In the genomic region with DNA sequence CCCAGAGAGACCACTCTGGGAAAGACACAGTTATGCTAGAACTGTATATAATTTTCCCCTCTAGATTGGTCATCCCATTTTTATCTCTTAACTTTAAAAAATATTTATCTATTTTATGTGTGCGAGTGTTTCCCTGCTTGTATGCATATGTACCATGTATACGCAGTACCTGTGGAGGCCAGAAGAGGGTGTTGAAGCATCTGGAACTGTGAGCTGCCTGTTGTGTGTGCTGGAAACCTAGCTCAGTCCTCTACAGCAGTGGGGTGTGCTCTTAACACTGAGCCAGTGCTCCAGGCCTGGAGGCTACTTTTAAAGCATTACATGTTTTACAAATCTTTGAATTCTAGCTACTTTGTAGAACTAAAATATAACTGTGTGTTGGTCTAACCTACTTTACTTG, we compare ENCODE assay signal across 27 mouse cellular contexts. TPM values are rescaled to one million over a fixed set of nuclear protein-coding genes. Genes with fewer than 3 reads are reported as not detected.
A peak's percentile ranks its signal among the peaks of the same experiment; 100 is the strongest.
DNase-seq lines count a peak whose midpoint lies in the region; ATAC-seq and TF ChIP-seq lines count a peak whose summit lies in the region.
"Had no signal": no experiment of that assay in that cellular context is flagged by ENCODE, and none has a peak within 500 bp of the region (broad histone marks: within the 10 kb centered on the region; RNA-seq: fewer than 3 reads in every experiment).

No protein-coding gene starts in this region.

- H3K9me3 ChIP-seq in forebrain, postnatal 0 days (ENCODE audit: low read length): no peaks in the 10 kb centered on the region
- no peaks in the 10 kb centered on the region for H3K9me3 ChIP-seq in forebrain, embryonic 13.5 days (replicated peaks)
- H3K9me3 ChIP-seq in liver, embryonic 14.5 days (ENCODE audit: control insufficient read depth, low read length): no peaks in the 10 kb centered on the region
- no peaks in the 10 kb centered on the region for H3K9me3 ChIP-seq in liver, postnatal 0 days (ENCODE audit: low read length)
- H3K9me3 ChIP-seq in E14TG2a.4 (ENCODE audit: low read length): peaks cover 9% of the 10 kb centered on the region
- H3K9me3 ChIP-seq in neural tube, embryonic 15.5 days (replicated peaks): no peaks in the 10 kb centered on the region
- H3K9me3 ChIP-seq: embryonic facial prominence, embryonic 15.5 days; forebrain, embryonic 10.5 days; forebrain, embryonic 15.5 days; heart, embryonic 12.5 days had no signal

- no peaks in the 10 kb centered on the region for H3K27me3 ChIP-seq in forebrain, postnatal 0 days (ENCODE audit: insufficient read depth, low read length)
- H3K27me3 ChIP-seq in forebrain, embryonic 13.5 days: no peaks in the 10 kb centered on the region
- H3K27me3 ChIP-seq in liver, embryonic 14.5 days (ENCODE audit: control insufficient read depth, insufficient read depth, low read length): no peaks in the 10 kb centered on the region
- no peaks in the 10 kb centered on the region for H3K27me3 ChIP-seq in liver, postnatal 0 days (ENCODE audit: insufficient read depth, low read length)
- no peaks in the 10 kb centered on the region for H3K27me3 ChIP-seq in E14TG2a.4 (ENCODE audit: insufficient read depth, low read length)
- H3K27me3 ChIP-seq in neural tube, embryonic 15.5 days (replicated peaks): no peaks in the 10 kb centered on the region
- H3K27me3 ChIP-seq: embryonic facial prominence, embryonic 15.5 days; forebrain, embryonic 15.5 days; heart, embryonic 12.5 days had no signal

- no peak overlapping the region for H3K4me2 ChIP-seq in forebrain, postnatal 0 days (ENCODE audit: low read depth)
- no peak overlapping the region for H3K4me2 ChIP-seq in forebrain, embryonic 13.5 days
- no peak overlapping the region for H3K4me2 ChIP-seq in liver, embryonic 14.5 days (ENCODE audit: low read depth)
- no peak overlapping the region for H3K4me2 ChIP-seq in liver, postnatal 0 days (ENCODE audit: low read depth, low read length)
- H3K4me2 ChIP-seq in neural tube, embryonic 15.5 days: no peak overlapping the region
- H3K4me2 ChIP-seq: embryonic facial prominence, embryonic 15.5 days; forebrain, embryonic 15.5 days; heart, embryonic 12.5 days; hindbrain, embryonic 14.5 days had no signal

- no peak for DNase-seq in forebrain, postnatal 0 days
- no peak for DNase-seq in liver, embryonic 14.5 days (ENCODE audit: low read depth in 3 of 3, low spot score in 3 of 3)
- DNase-seq in liver, postnatal 0 days: no peak
- DNase-seq in R1 (ENCODE audit: low read depth, low spot score): peak; percentile 50
- DNase-seq: adrenal gland, adult 2 months; adrenal gland, postnatal 25 days; cerebellum, adult 18-20 months; cerebellum, postnatal 10 days; embryo, embryonic 11 days; gastrocnemius, postnatal 25 days had no signal

- no peak for ATAC-seq in forebrain, postnatal 0 days
- no peak for ATAC-seq in forebrain, embryonic 13.5 days
- no peak for ATAC-seq in liver, embryonic 14.5 days (ENCODE audit: insufficient read depth)
- no peak for ATAC-seq in liver, postnatal 0 days
- no peak for ATAC-seq in neural tube, embryonic 15.5 days (ENCODE audit: low FRiP score)
- ATAC-seq: activated CD4-positive, CD25-positive, alpha-beta regulatory T cell, adult 4 months; forebrain, embryonic 15.5 days had no signal

- WGBS in forebrain, postnatal 0 days: 99% methylated on average over 2 of the region's 2 CpGs
- WGBS in forebrain, embryonic 13.5 days: 98% methylated on average over 2 of the region's 2 CpGs
- WGBS in liver, embryonic 14.5 days (ENCODE audit: insufficient replicate concordance): 66% methylated on average over 2 of the region's 2 CpGs
- 79% methylated on average over 2 of the region's 2 CpGs for WGBS in liver, postnatal 0 days (ENCODE audit: insufficient replicate concordance)
- WGBS in neural tube, embryonic 15.5 days: 99% methylated on average over 2 of the region's 2 CpGs

- H3K4me1 ChIP-seq in forebrain, postnatal 0 days (ENCODE audit: insufficient read depth): no peaks in the 10 kb centered on the region
- H3K4me1 ChIP-seq in forebrain, embryonic 13.5 days: no peaks in the 10 kb centered on the region
- H3K4me1 ChIP-seq in liver, embryonic 14.5 days (replicated peaks; ENCODE audit: control insufficient read depth in 2 of 2, insufficient read depth in 2 of 2, low read length in 1 of 2): no peaks in the 10 kb centered on the region
- H3K4me1 ChIP-seq in liver, postnatal 0 days (ENCODE audit: insufficient read depth): no peaks in the 10 kb centered on the region
- no peaks in the 10 kb centered on the region for H3K4me1 ChIP-seq in E14TG2a.4 (replicated peaks; ENCODE audit: low read depth, low read length)
- H3K4me1 ChIP-seq in neural tube, embryonic 15.5 days: no peaks in the 10 kb centered on the region
- H3K4me1 ChIP-seq: embryonic facial prominence, embryonic 15.5 days; forebrain, embryonic 15.5 days had no signal

- no peak overlapping the region for H3K4me3 ChIP-seq in forebrain, postnatal 0 days (ENCODE audit: low read depth, low read length)
- H3K4me3 ChIP-seq in forebrain, embryonic 13.5 days: no peak overlapping the region
- H3K4me3 ChIP-seq in liver, embryonic 14.5 days (ENCODE audit: insufficient read depth in 1 of 2, low read depth in 2 of 2, low read length in 2 of 2): no peak overlapping the region
- H3K4me3 ChIP-seq in liver, postnatal 0 days (ENCODE audit: low read depth, low read length): no peak overlapping the region
- no peak overlapping the region for H3K4me3 ChIP-seq in E14TG2a.4 (replicated peaks; ENCODE audit: low read length)
- no peak overlapping the region for H3K4me3 ChIP-seq in neural tube, embryonic 15.5 days (replicated peaks)
- H3K4me3 ChIP-seq: embryonic facial prominence, embryonic 15.5 days; erythroblast, embryonic 14.5 days; forebrain, embryonic 10.5 days; forebrain, embryonic 15.5 days; heart, embryonic 12.5 days; hindbrain, embryonic 10.5 days had no signal

- TF ChIP-seq EP300 in liver, embryonic 14.5 days (IDR thresholded peaks at IDR 0.05; ENCODE audit: low read depth): no peak
- no peak for TF ChIP-seq EP300 in liver, postnatal 0 days (IDR thresholded peaks at IDR 0.05; ENCODE audit: low read depth)

- peak; percentile 18; the same call in 1 of the 2 replicates for TF ChIP-seq CTCF in forebrain, postnatal 0 days (IDR thresholded peaks at IDR 0.05; ENCODE audit: low read depth)
- 0 out of 2 replicates have a peak, but pooled peaks have one; percentile 7 for TF ChIP-seq CTCF in liver, embryonic 14.5 days (IDR thresholded peaks at IDR 0.05; ENCODE audit: low read depth)
- TF ChIP-seq CTCF in liver, postnatal 0 days (IDR thresholded peaks at IDR 0.05; ENCODE audit: low read depth): no peak
- peak; percentile 32 for TF ChIP-seq CTCF in E14TG2a.4 (conservative IDR thresholded peaks at IDR 0.05; ENCODE audit: low read length)

- no peak overlapping the region for H3K27ac ChIP-seq in forebrain, postnatal 0 days (ENCODE audit: low read depth, low read length)
- H3K27ac ChIP-seq in forebrain, embryonic 13.5 days: no peak overlapping the region
- H3K27ac ChIP-seq in liver, embryonic 14.5 days: no peak overlapping the region
- no peak overlapping the region for H3K27ac ChIP-seq in liver, postnatal 0 days (ENCODE audit: low read depth)
- no peak overlapping the region for H3K27ac ChIP-seq in neural tube, embryonic 15.5 days (replicated peaks)
- H3K27ac ChIP-seq: embryonic facial prominence, embryonic 15.5 days; forebrain, embryonic 10.5 days; forebrain, embryonic 15.5 days; hindbrain, embryonic 10.5 days; hindbrain, embryonic 14.5 days had no signal

- H3K9ac ChIP-seq in forebrain, postnatal 0 days: no peak overlapping the region
- no peak overlapping the region for H3K9ac ChIP-seq in forebrain, embryonic 13.5 days
- no peak overlapping the region for H3K9ac ChIP-seq in liver, embryonic 14.5 days (replicated peaks)
- no peak overlapping the region for H3K9ac ChIP-seq in liver, postnatal 0 days (replicated peaks)
- no peak overlapping the region for H3K9ac ChIP-seq in neural tube, embryonic 15.5 days (replicated peaks)
- H3K9ac ChIP-seq: embryonic facial prominence, embryonic 15.5 days; forebrain, embryonic 15.5 days; heart, embryonic 12.5 days; hindbrain, embryonic 14.5 days had no signal

- no peaks in the 10 kb centered on the region for H3K36me3 ChIP-seq in forebrain, postnatal 0 days (ENCODE audit: insufficient read depth)
- no peaks in the 10 kb centered on the region for H3K36me3 ChIP-seq in forebrain, embryonic 13.5 days (ENCODE audit: poor library complexity, severe bottlenecking)
- no peaks in the 10 kb centered on the region for H3K36me3 ChIP-seq in liver, embryonic 14.5 days (replicated peaks; ENCODE audit: control insufficient read depth, insufficient read depth, low read depth)
- no peaks in the 10 kb centered on the region for H3K36me3 ChIP-seq in liver, postnatal 0 days (replicated peaks; ENCODE audit: insufficient read depth, low read length)
- H3K36me3 ChIP-seq in E14TG2a.4 (ENCODE audit: insufficient read depth, low read length): peaks cover 36% of the 10 kb centered on the region
- no peaks in the 10 kb centered on the region for H3K36me3 ChIP-seq in neural tube, embryonic 15.5 days
- H3K36me3 ChIP-seq: embryonic facial prominence, embryonic 15.5 days; forebrain, embryonic 10.5 days; forebrain, embryonic 15.5 days; heart, embryonic 12.5 days; hindbrain, embryonic 10.5 days had no signal

RNA-seq across cellular contexts. Expression of a gene that starts 24.6 kb away (rescaled TPM):
- total RNA-seq in forebrain, postnatal 0 days (2014; rRNA removed): not detected in 2 replicates
- not detected in 2 replicates for polyA plus RNA-seq in forebrain, postnatal 0 days (2015; fragmentation: Nextera tagmentation; extraction: Ambion mirVana)
- polyA plus RNA-seq in forebrain, embryonic 13.5 days (2015; fragmentation: Nextera tagmentation; extraction: Ambion mirVana): not detected in 2 replicates
- not detected in 2 replicates for polyA plus RNA-seq in liver, embryonic 14.5 days (2012; rRNA removed)
- not detected in 2 replicates for polyA plus RNA-seq in liver, embryonic 14.5 days (2014; fragmentation: Nextera tagmentation; extraction: Ambion mirVana)
- not detected in 2 replicates for polyA plus RNA-seq in liver, postnatal 0 days (2015; fragmentation: Nextera tagmentation; extraction: Ambion mirVana)
- 0.08 TPM in 1 of 2 replicates, not detected in the other for polyA plus RNA-seq in neural tube, embryonic 15.5 days (2015; fragmentation: Nextera tagmentation; extraction: Ambion mirVana)
- total RNA-seq: adrenal gland, adult 2 months; adrenal gland, postnatal 25 days; common myeloid progenitor, adult 5-6 weeks; gastrocnemius, postnatal 25 days; granulocyte monocyte progenitor cell, adult 5-6 weeks; heart, adult 8-10 months; heart, postnatal 25 days had no signal
- polyA plus RNA-seq: activated CD4-positive, CD25-positive, alpha-beta regulatory T cell, adult 4 months; adrenal gland, adult 2 months; embryonic facial prominence, embryonic 11.5 days; embryonic facial prominence, embryonic 15.5 days; erythroblast, embryonic 14.5 days; forebrain, embryonic 10.5 days; forebrain, embryonic 15.5 days; frontal cortex, adult 2 months; hindbrain, embryonic 10.5 days had no signal

RNA-seq across cellular contexts. Expression of a gene that starts 35.8 kb away (rescaled TPM):
- total RNA-seq in forebrain, postnatal 0 days (2014; rRNA removed): 311 and 347 TPM in 2 replicates
- polyA plus RNA-seq in forebrain, postnatal 0 days (2015; fragmentation: Nextera tagmentation; extraction: Ambion mirVana): 143 and 219 TPM in 2 replicates
- polyA plus RNA-seq in forebrain, embryonic 13.5 days (2015; fragmentation: Nextera tagmentation; extraction: Ambion mirVana): 173 and 201 TPM in 2 replicates
- 0.08 and 0.14 TPM in 2 replicates for polyA plus RNA-seq in liver, embryonic 14.5 days (2012; rRNA removed)
- 0.04 and 0.29 TPM in 2 replicates for polyA plus RNA-seq in liver, embryonic 14.5 days (2014; fragmentation: Nextera tagmentation; extraction: Ambion mirVana)
- 0.11 and 0.28 TPM in 2 replicates for polyA plus RNA-seq in liver, postnatal 0 days (2015; fragmentation: Nextera tagmentation; extraction: Ambion mirVana)
- 189 and 232 TPM in 2 replicates for polyA plus RNA-seq in neural tube, embryonic 15.5 days (2015; fragmentation: Nextera tagmentation; extraction: Ambion mirVana)
- total RNA-seq: common myeloid progenitor, adult 5-6 weeks; granulocyte monocyte progenitor cell, adult 5-6 weeks had no signal
- polyA plus RNA-seq: erythroblast, embryonic 14.5 days had no signal

Comparison
In these comparisons a context has a peak if more than half of its experiments do, and no peak if none do; other contexts are left out.
1. RNA of a gene that starts 35.8 kb away (polyA plus RNA-seq): 189 to 232 TPM in neural tube, embryonic 15.5 days, 143 to 219 TPM in forebrain, postnatal 0 days and 173 to 201 TPM in forebrain, embryonic 13.5 days; 0.11 to 0.28 TPM in liver, postnatal 0 days and 0.04 to 0.29 TPM in liver, embryonic 14.5 days; every median in the first group is over 100 times any median in the second.